Mouse (Mus musculus) heart, adult 9 months (tissue): ENCODE data around the gene Slc38a1.

Experiments
- DNase-seq, 2 experiments: peaks; one replicate each; pipeline ENCODE4 v3.0.0; 2022; ENCODE audit warnings: low spot score in 2 of 2

Gene Slc38a1

GRCm38 (mm10) chr15:96642436-96643405 is at the start of gene Slc38a1:
TSS of gene Slc38a1 (minus strand) at chr15:96642913.
- DNase-seq = peak in 1 of 2 experiments; percentile 20

- no peak for DNase-seq
Observed at GRCm38 (mm10) chr15:96692401-96692800, 49.7 kb upstream of the Slc38a1 start.

- DNase-seq = no peak
Observed at GRCm38 (mm10) chr15:96691381-96691780, 48.7 kb upstream of the Slc38a1 start.

GRCm38 (mm10) chr15:96690829-96691228 is 48.1 kb upstream of the Slc38a1 start:
- no peak for DNase-seq

- DNase-seq = no peak
Observed at GRCm38 (mm10) chr15:96689919-96690318, 47.2 kb upstream of the Slc38a1 start.

- DNase-seq = no peak
Observed at GRCm38 (mm10) chr15:96688784-96689318, 46.1 kb upstream of the Slc38a1 start.

- DNase-seq = no peak
Observed at GRCm38 (mm10) chr15:96688036-96688435, 45.3 kb upstream of the Slc38a1 start.

- DNase-seq = no peak
Observed at GRCm38 (mm10) chr15:96687366-96687765, 44.7 kb upstream of the Slc38a1 start.

GRCm38 (mm10) chr15:96686201-96687159 is 43.8 kb upstream of the Slc38a1 start:
- DNase-seq = no peak

GRCm38 (mm10) chr15:96685273-96685672 is 42.6 kb upstream of the Slc38a1 start:
- DNase-seq = no peak

- DNase-seq = no peak
Observed at GRCm38 (mm10) chr15:96684132-96684830, 41.6 kb upstream of the Slc38a1 start.

- DNase-seq = no peak
Observed at GRCm38 (mm10) chr15:96678871-96679773, 36.4 kb upstream of the Slc38a1 start.

GRCm38 (mm10) chr15:96676518-96676917 is 33.8 kb upstream of the Slc38a1 start:
- DNase-seq = no peak

GRCm38 (mm10) chr15:96675744-96676143 is 33.0 kb upstream of the Slc38a1 start:
- DNase-seq = no peak

GRCm38 (mm10) chr15:96675055-96675454 is 32.3 kb upstream of the Slc38a1 start:
- no peak for DNase-seq

- DNase-seq = no peak
Observed at GRCm38 (mm10) chr15:96674089-96674488, 31.4 kb upstream of the Slc38a1 start.

GRCm38 (mm10) chr15:96669721-96670120 is 27.0 kb upstream of the Slc38a1 start:
- no peak for DNase-seq

- DNase-seq = peak; percentile 36 to 66
Observed at GRCm38 (mm10) chr15:96666663-96667062, 23.9 kb upstream of the Slc38a1 start.

- peak; percentile 51 to 82 for DNase-seq
Observed at GRCm38 (mm10) chr15:96665889-96666288, 23.2 kb upstream of the Slc38a1 start.

GRCm38 (mm10) chr15:96660590-96661141 is 18.0 kb upstream of the Slc38a1 start:
- no peak for DNase-seq
